Mouse (Mus musculus) liver (tissue): ENCODE measurements around the gene Nup37.

Source experiments
- DNase-seq: peaks from one replicate; pipeline ENCODE4 v3.0.0-alpha.2; 2020; ENCODE audit warnings: mixed read lengths

Nup37 gene

GRCm38 (mm10) chr10:88146707-88147477 is at the start of gene Nup37, which contains the start of gene Parpbp:
TSS of gene Nup37 (plus strand) at chr10:88146992.
TSS of gene Parpbp (minus strand) at chr10:88146941.
- peak; percentile 93 for DNase-seq

GRCm38 (mm10) chr10:88106169-88106568 is 40.6 kb upstream of the Nup37 start:
- DNase-seq, result no peak

GRCm38 (mm10) chr10:88113290-88113689 is 33.5 kb upstream of the Nup37 start:
- no peak for DNase-seq

GRCm38 (mm10) chr10:88119721-88120120 is 27.1 kb upstream of the Nup37 start:
- no peak for DNase-seq

GRCm38 (mm10) chr10:88135630-88136029 is 11.2 kb upstream of the Nup37 start:
- no peak for DNase-seq

GRCm38 (mm10) chr10:88146187-88146586 is 605 bp upstream of the Nup37 start:
- no peak for DNase-seq

GRCm38 (mm10) chr10:88150381-88150780 is 3.6 kb downstream of the Nup37 start:
- DNase-seq, result no peak

- no peak for DNase-seq
Measured at GRCm38 (mm10) chr10:88151658-88152057, 4.9 kb downstream of the Nup37 start.

- no peak for DNase-seq
Measured at GRCm38 (mm10) chr10:88162096-88162495, 15.3 kb downstream of the Nup37 start.

- no peak for DNase-seq
Measured at GRCm38 (mm10) chr10:88162676-88163075, 15.9 kb downstream of the Nup37 start.

GRCm38 (mm10) chr10:88166158-88166557 is 19.4 kb downstream of the Nup37 start:
- no peak for DNase-seq

GRCm38 (mm10) chr10:88167438-88168077 is 20.8 kb downstream of the Nup37 start:
- DNase-seq, result no peak

GRCm38 (mm10) chr10:88200541-88200940 is 53.7 kb downstream of the Nup37 start:
- no peak for DNase-seq

GRCm38 (mm10) chr10:88200951-88201638 is 54.3 kb downstream of the Nup37 start, which contains the start of gene Washc3:
TSS of gene Washc3 (plus strand) at chr10:88201093.
- peak; percentile 91 for DNase-seq

- no peak for DNase-seq
Measured at GRCm38 (mm10) chr10:88201650-88202049, 54.9 kb downstream of the Nup37 start.

GRCm38 (mm10) chr10:88202581-88202980 is 55.8 kb downstream of the Nup37 start:
- no peak for DNase-seq

GRCm38 (mm10) chr10:88203236-88203635 is 56.4 kb downstream of the Nup37 start:
- DNase-seq, result no peak

- DNase-seq, result no peak
Measured at GRCm38 (mm10) chr10:88212644-88213043, 65.9 kb downstream of the Nup37 start.

GRCm38 (mm10) chr10:88214800-88215514 is 68.2 kb downstream of the Nup37 start:
- no peak for DNase-seq

GRCm38 (mm10) chr10:88218161-88218560 is 71.4 kb downstream of the Nup37 start:
- no peak for DNase-seq

- no peak for DNase-seq
Measured at GRCm38 (mm10) chr10:88221718-88222117, 74.9 kb downstream of the Nup37 start.

GRCm38 (mm10) chr10:88225421-88225820 is 78.6 kb downstream of the Nup37 start:
- DNase-seq, result no peak

GRCm38 (mm10) chr10:88227962-88228361 is 81.2 kb downstream of the Nup37 start:
- no peak for DNase-seq
